Mouse (Mus musculus) ES-Bruce4 (cell line): ENCODE data around the gene Fam117a.

Source experiments
- CTCF ChIP-seq: IDR thresholded peaks from one replicate; pipeline ENCODE4 v1.8.1; 2011; ENCODE audit warnings: low read depth, low read length
- POLR2A ChIP-seq: IDR thresholded peaks from one replicate; pipeline ENCODE4 v1.8.1; 2011; ENCODE audit warnings: low read length; ENCODE audit not compliant: insufficient read depth

DNA sequence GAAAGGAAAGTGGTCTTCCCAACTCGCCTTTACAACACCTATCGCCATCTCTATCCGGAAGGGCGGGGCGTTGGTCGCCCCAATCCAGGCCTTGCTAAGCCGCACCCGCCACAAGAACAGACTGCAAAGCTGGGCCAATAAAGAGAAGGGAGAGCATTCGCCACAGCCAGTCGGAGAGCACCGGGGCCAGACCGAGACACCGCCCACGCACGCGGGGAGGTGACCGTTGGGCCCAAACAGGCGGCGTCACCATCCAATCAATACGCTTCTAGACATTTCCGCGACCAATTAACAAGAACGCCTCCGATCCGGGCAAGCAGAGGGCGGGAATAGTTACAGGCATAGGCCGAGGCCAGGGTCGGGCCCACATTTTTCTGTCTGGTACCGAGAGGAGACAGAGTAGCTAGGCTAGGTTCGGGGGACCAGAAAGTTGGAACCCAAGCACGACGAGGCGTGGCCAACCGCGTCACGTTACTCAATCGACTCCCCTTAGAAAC is 27.3 kb upstream of the Fam117a start:
- TF ChIP-seq CTCF (no peak), POLR2A (peak; percentile 81)
